Mouse (Mus musculus) cortical plate, adult 2 months (tissue): Measurements from ENCODE around the gene Gramd4.
"Not testable (repeated sequence)": the region's sequence is repeated elsewhere in the genome, so short reads cannot be mapped to it uniquely, and the experiment has no call there.

Experiments used
- CTCF ChIP-seq: fragments of 200-500 bp; IDR thresholded peaks from 2 replicates; pipeline ENCODE4 v1.5.1; 2011; ENCODE audit warnings: mild to moderate bottlenecking, control low read depth, low read length; ENCODE audit not compliant: insufficient read depth; ENCODE audit errors: extremely low read depth
- POLR2A ChIP-seq: fragments of 200-500 bp; IDR thresholded peaks from 2 replicates; pipeline ENCODE4 v1.6.1; 2011; ENCODE audit warnings: mild to moderate bottlenecking, low read length, control low read depth; ENCODE audit not compliant: insufficient read depth; ENCODE audit errors: extremely low read depth

DNA sequence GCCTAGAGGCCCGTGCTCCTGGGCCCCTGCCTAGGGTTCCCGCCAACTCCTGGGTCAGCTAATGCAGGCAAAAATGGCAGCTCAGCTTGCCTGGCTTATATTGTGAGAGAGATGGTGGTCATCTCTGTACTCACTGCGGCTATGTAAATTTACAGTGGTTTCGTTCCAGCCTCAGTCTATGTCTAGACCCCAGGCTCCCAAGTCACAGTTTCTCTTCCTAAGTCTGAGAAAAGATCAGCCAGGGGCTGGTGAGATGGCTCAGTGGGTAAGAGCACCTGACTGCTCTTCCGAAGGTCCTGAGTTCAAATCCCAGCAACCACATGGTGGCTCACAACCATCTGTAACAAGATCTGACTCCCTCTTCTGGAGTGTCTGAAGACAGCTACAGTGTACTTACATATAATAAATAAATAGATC lies 39.1 kb downstream of the Gramd4 start:
- TF ChIP-seq POLR2A, CTCF: not testable (repeated sequence)
